Mouse (Mus musculus): Measurements from ENCODE around the gene Gm2115. TPM values are rescaled to one million over a fixed set of nuclear protein-coding genes. Genes with fewer than 3 reads are reported as not detected.

Gene Gm2115
- total RNA-seq (2014; fragmentation: Nextera tagmentation), result not detected in 2 replicates
- under 0.01 and 0.27 TPM in 2 replicates for total RNA-seq (2017)
- polyA plus RNA-seq (2012), result not detected in 2 replicates

DNA sequence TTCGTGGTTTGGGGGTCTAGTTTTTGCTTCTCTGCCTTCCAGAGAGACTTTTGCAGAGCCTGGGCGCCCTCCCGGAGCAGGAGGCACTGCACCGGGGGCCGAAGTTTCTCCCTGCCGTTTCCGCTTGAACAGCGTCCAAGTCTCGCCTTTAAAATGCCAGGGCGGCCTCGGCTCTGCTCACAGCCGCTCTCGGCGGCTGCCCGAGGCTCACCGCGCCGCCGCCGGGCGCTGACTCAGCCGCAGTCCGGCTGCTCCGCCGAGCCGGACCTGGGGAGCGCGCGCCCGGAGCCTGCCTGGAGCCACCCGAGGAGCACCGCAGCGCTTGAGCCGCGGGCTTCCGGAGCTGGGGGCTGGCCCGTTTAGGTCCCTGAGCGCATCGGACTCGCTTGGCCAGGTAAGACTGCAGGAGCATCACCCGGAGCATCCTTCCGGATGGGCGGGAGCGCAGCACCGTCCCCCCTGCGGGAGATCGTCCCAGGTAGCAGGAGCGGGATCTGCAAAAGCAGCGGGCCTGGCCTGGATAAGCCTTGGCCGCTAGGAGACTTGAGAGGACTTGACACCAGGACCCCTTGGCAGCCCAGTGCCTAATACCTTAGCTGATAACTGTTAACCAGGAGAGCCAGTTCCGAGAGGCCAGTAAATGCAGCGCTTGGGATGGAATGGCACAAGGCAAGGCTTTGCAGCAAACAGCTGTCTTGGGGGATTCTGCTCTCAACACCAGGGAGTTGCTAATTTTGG, at the start of gene Gm2115:
Gene Gm2115, plus strand, starts transcription at position 159 of the 738 bp plus-strand sequence.
- no peaks in the 10 kb centered on the region for H3K36me3 ChIP-seq (replicated peaks)
- DNase-seq (ENCODE audit: low spot score) (no peak), ATAC-seq (ENCODE audit: extremely low read depth, insufficient number of reproducible peaks, low FRiP score, poor library complexity, severe bottlenecking) (no peak)
- no peak for TF ChIP-seq POLR2AphosphoS5 (IDR thresholded peaks at IDR 0.05; ENCODE audit: insufficient replicate concordance, low read depth, low read length)
- no peak for TF ChIP-seq GATA1 (IDR thresholded peaks at IDR 0.05; ENCODE audit: borderline replicate concordance, low read length)
- no peaks in the 10 kb centered on the region for H3K9me3 ChIP-seq (replicated peaks)
- H3K27me3 ChIP-seq (ENCODE audit: insufficient read depth, low read length), result peaks cover 8% of the 10 kb centered on the region; the same call in 1 of the 2 replicates
- no peaks in the 10 kb centered on the region for H3K4me1 ChIP-seq (ENCODE audit: insufficient read depth, low read depth, low read length)
- H3K4me3 ChIP-seq (ENCODE audit: low read depth, low read length), result no peak within 1 kb of the TSS

DNA sequence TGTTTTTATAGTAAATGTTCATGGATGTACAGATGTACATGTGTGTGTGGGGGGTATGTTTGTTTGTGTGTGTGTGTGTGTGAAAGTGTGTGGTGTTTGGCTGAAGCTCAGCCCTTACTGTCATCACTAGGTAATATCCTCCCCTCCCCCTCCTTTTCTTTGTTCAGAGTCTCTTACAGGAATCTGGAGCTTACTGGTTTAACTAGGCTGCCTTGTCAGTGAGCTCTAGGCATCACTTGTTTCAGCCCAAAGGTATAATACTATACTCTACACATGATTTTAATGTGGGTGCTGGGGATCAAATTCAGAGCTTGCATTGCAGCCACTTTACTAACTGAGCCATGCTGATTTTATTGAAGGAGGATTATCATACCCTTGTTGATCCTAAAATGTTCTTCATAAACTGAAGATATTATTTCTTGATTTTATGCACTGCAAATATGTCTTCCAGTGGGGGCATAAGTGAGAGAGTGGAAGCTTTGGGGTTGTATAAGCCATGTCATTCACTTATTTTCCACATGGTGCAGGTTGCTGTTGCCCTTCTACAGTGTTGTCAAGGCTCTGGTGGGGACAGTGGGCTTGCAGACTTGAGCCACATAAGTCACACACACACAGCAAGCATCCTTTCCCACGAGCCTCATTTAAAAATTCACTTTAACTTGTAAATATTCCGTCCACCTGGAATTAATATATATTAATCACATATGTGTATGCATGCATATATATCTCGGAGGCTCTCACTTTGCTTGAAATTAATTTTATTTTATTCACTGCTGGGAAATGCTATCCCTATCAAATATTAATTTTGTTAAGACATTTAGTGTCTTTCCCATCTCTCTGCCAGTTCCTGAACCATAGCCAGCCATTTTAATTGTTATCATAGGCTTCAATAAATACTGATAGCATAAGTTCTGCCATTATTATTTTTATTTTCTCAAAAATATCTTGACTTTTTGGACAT, 45.0 kb upstream of the Gm2115 start:
- no peak for TF ChIP-seq POLR2AphosphoS5 (IDR thresholded peaks at IDR 0.05; ENCODE audit: insufficient replicate concordance, low read depth, low read length)
- TF ChIP-seq GATA1 (IDR thresholded peaks at IDR 0.05; ENCODE audit: borderline replicate concordance, low read length), result no peak
- no peak for TF ChIP-seq TAL1 (conservative IDR thresholded peaks at IDR 0.05; ENCODE audit: low read depth, low read length)
- no peak for TF ChIP-seq GATA2 (IDR thresholded peaks at IDR 0.05; ENCODE audit: borderline replicate concordance, low read depth, low read length)
- TF ChIP-seq CTCF (IDR thresholded peaks at IDR 0.05; ENCODE audit: low read depth, low read length), result no peak
- DNase-seq (ENCODE audit: low spot score) (no peak), ATAC-seq (ENCODE audit: extremely low read depth, insufficient number of reproducible peaks, low FRiP score, poor library complexity, severe bottlenecking) (no peak)
- Histone ChIP-seq H3K36me3 (replicated peaks) (no peaks in the 10 kb centered on the region), H3K4me1 (ENCODE audit: insufficient read depth, low read depth, low read length) (no peaks in the 10 kb centered on the region), H3K4me3 (ENCODE audit: low read depth, low read length) (no peak overlapping the region), H3K27me3 (ENCODE audit: insufficient read depth, low read length) (no peaks in the 10 kb centered on the region), H3K9me3 (replicated peaks) (no peaks in the 10 kb centered on the region)

DNA sequence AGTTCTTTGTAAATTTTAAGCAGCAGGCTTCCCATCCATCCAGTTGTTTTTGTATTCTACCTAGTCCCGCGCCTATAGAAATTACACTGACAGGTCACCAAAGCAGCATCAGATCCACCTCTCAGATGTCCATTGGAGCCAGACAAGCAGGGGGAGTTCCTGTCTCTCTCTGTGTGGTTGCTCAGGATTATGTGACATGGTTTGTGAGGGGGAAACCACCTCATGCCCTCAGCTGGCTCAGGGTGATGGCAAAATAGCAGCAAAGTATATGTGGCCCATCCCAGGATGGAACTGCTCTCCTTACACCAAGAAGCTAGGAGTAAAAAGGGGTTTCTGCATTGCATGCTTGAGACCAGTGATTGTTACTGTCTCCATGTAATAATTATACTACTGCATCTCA, 42.3 kb upstream of the Gm2115 start:
- no peaks in the 10 kb centered on the region for H3K9me3 ChIP-seq (replicated peaks)
- DNase-seq (ENCODE audit: low spot score) (no peak), ATAC-seq (ENCODE audit: extremely low read depth, insufficient number of reproducible peaks, low FRiP score, poor library complexity, severe bottlenecking) (no peak)
- no peak for TF ChIP-seq CTCF (IDR thresholded peaks at IDR 0.05; ENCODE audit: low read depth, low read length)
- TF ChIP-seq TAL1 (conservative IDR thresholded peaks at IDR 0.05; ENCODE audit: low read depth, low read length), result no peak
- no peak for TF ChIP-seq GATA2 (IDR thresholded peaks at IDR 0.05; ENCODE audit: borderline replicate concordance, low read depth, low read length)
- no peaks in the 10 kb centered on the region for H3K4me1 ChIP-seq (ENCODE audit: insufficient read depth, low read depth, low read length)
- no peaks in the 10 kb centered on the region for H3K27me3 ChIP-seq (ENCODE audit: insufficient read depth, low read length)
- H3K36me3 ChIP-seq (replicated peaks), result no peaks in the 10 kb centered on the region
- no peak overlapping the region for H3K4me3 ChIP-seq (ENCODE audit: low read depth, low read length)

DNA sequence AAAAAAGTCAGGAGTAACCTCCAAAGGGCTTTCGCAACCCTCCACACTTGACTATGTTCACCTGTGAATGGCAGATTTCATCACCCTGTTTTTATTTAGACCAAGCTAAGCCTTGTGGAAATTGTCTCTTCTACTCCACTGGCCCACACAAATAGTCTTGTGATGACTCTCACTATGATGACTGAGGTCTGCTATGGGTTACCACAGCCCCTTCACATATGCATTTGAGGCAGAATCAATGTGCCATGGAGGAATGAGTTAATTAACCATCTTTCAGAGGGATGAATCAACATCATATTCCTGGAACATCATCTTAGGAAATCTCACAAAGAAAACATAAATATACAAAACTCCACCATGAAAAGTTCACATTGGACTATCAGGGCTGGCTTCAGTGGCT, 25.6 kb upstream of the Gm2115 start:
- no peaks in the 10 kb centered on the region for H3K27me3 ChIP-seq (ENCODE audit: insufficient read depth, low read length)
- ATAC-seq (ENCODE audit: extremely low read depth, insufficient number of reproducible peaks, low FRiP score, poor library complexity, severe bottlenecking), result no peak
- no peak for DNase-seq (ENCODE audit: low spot score)
- H3K9me3 ChIP-seq (replicated peaks), result no peaks in the 10 kb centered on the region
- no peak overlapping the region for H3K4me3 ChIP-seq (ENCODE audit: low read depth, low read length)
- H3K4me1 ChIP-seq (ENCODE audit: insufficient read depth, low read depth, low read length), result no peaks in the 10 kb centered on the region
- H3K36me3 ChIP-seq (replicated peaks), result no peaks in the 10 kb centered on the region
- TF ChIP-seq TAL1 (conservative IDR thresholded peaks at IDR 0.05; ENCODE audit: low read depth, low read length), result no peak
- no peak for TF ChIP-seq GATA1 (IDR thresholded peaks at IDR 0.05; ENCODE audit: borderline replicate concordance, low read length)
- TF ChIP-seq POLR2AphosphoS5 (IDR thresholded peaks at IDR 0.05; ENCODE audit: insufficient replicate concordance, low read depth, low read length), result no peak
- TF ChIP-seq GATA2 (IDR thresholded peaks at IDR 0.05; ENCODE audit: borderline replicate concordance, low read depth, low read length), result no peak
- no peak for TF ChIP-seq CTCF (IDR thresholded peaks at IDR 0.05; ENCODE audit: low read depth, low read length)

DNA sequence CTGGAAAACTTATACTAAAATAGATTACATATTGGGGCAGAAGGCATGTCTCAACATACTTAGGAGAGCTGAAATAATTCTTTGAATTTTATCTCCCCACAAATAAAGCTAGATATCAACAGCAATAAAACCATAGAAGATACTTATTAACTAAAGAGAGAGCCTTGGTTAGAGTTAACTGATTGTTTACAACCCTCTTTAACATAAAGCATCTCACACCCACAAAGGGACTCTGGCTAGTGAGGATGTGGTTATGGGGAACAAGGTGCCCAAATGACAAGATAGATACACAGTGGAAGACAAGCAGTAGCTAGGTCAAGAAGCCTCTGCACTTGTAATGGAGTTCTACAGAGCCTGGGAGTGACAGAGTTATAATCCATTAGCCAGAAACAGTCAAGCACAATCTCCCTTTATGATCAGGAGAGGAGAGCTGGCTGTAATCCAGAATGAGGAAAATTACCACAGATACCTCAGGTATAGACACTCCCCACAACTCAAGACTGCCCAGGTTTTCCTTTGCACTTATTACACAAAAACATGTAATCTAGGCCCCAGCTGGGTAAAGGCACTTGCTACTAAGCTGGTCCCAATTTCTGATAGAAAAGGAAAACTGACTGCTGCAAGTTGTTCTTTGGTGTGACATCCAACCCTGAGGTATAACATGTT, 10.1 kb upstream of the Gm2115 start:
- peaks cover 6% of the 10 kb centered on the region; the same call in 1 of the 2 replicates for H3K27me3 ChIP-seq (ENCODE audit: insufficient read depth, low read length)
- no peak for TF ChIP-seq TAL1 (conservative IDR thresholded peaks at IDR 0.05; ENCODE audit: low read depth, low read length)

DNA sequence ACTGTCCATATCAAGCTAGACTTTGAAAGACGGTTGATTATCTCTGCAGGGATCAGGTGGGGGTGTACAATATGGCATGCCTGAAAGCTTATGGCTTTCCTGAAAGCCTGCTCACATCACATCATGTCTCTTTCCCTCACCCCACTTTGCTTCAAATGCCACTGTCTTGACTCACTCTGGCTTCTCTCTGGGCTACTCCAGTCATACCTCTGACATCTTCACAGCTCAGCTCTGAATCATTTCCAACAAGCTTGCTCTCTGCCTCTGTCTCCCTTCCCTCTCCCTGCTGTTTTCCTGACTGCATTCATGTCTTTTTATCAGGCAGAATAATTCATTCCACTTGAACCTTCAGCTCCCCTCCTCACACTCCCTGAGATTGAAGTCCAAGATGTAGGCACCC, 7.4 kb upstream of the Gm2115 start:
- no peaks in the 10 kb centered on the region for H3K4me1 ChIP-seq (ENCODE audit: insufficient read depth, low read depth, low read length)
- DNase-seq (ENCODE audit: low spot score), result no peak
- no peak overlapping the region for H3K4me3 ChIP-seq (ENCODE audit: low read depth, low read length)
- no peak for TF ChIP-seq TAL1 (conservative IDR thresholded peaks at IDR 0.05; ENCODE audit: low read depth, low read length)
- TF ChIP-seq POLR2AphosphoS5 (IDR thresholded peaks at IDR 0.05; ENCODE audit: insufficient replicate concordance, low read depth, low read length), result no peak
- no peaks in the 10 kb centered on the region for H3K36me3 ChIP-seq (replicated peaks)
- no peaks in the 10 kb centered on the region for H3K9me3 ChIP-seq (replicated peaks)
- ATAC-seq (ENCODE audit: extremely low read depth, insufficient number of reproducible peaks, low FRiP score, poor library complexity, severe bottlenecking), result no peak
- H3K27me3 ChIP-seq (ENCODE audit: insufficient read depth, low read length), result peaks cover 6% of the 10 kb centered on the region; the same call in 1 of the 2 replicates

More for the DNA sequence above, 10.1 kb upstream of the Gm2115 start:
- no peaks in the 10 kb centered on the region for H3K36me3 ChIP-seq (replicated peaks)
- H3K9me3 ChIP-seq (replicated peaks), result no peaks in the 10 kb centered on the region
- DNase-seq (ENCODE audit: low spot score) (no peak), ATAC-seq (ENCODE audit: extremely low read depth, insufficient number of reproducible peaks, low FRiP score, poor library complexity, severe bottlenecking) (no peak)
- no peak overlapping the region for H3K4me3 ChIP-seq (ENCODE audit: low read depth, low read length)
- no peaks in the 10 kb centered on the region for H3K4me1 ChIP-seq (ENCODE audit: insufficient read depth, low read depth, low read length)
